Mouse (Mus musculus) CD4-positive, CD25-positive, alpha-beta regulatory T cell, adult 9 weeks (primary cell): ENCODE measurements around the gene Bean1. TPM values are rescaled to one million over a fixed set of nuclear protein-coding genes. Genes with fewer than 3 reads are reported as not detected.

Source experiments
- polyA plus RNA-seq: library from polyadenylated mRNA; unstranded; fragments of 100-300 nt; shearing (Covaris generic); gene quantifications from one replicate; pipeline ENCODE4 v1.2.1, GENCODE M21; 2017

Gene Bean1
- polyA plus RNA-seq, result not detected

GRCm38 (mm10) chr8:104170118-104171049 is at the start of gene Bean1:
Gene Bean1, plus strand, starts transcription at chr8:104170442.

GRCm38 (mm10) chr8:104248276-104248675 is 78.0 kb downstream of the Bean1 start, which contains the start of gene Tk2:
Gene Tk2, minus strand, starts transcription at chr8:104248558.

GRCm38 (mm10) chr8:104250439-104251367 is 80.5 kb downstream of the Bean1 start, which contains the start of gene Cklf:
Gene Cklf, plus strand, starts transcription at chr8:104250861.

Other genes with a start within 250 kb of the Bean1 start
- gene Cdh5, start 68.8 kb upstream of the Bean1 start, polyA plus RNA-seq, result not detected
- 74.6 TPM for gene Tk2, start 78.1 kb downstream of the Bean1 start, polyA plus RNA-seq
- gene Cklf, start 80.4 kb downstream of the Bean1 start, polyA plus RNA-seq, result 138 TPM
- gene Cmtm2a, start 122.7 kb downstream of the Bean1 start, polyA plus RNA-seq, result not detected
- gene Gm45711, start 139.6 kb downstream of the Bean1 start, polyA plus RNA-seq, result not detected
- gene Cmtm1, start 139.7 kb downstream of the Bean1 start, polyA plus RNA-seq, result not detected
- gene Gm11020, start 151.1 kb downstream of the Bean1 start, polyA plus RNA-seq, result not detected
- gene Cmtm2b, start 151.8 kb downstream of the Bean1 start, polyA plus RNA-seq, result not detected
- gene Cmtm3, start 169.0 kb downstream of the Bean1 start, polyA plus RNA-seq, result 29.7 TPM
- 0.09 TPM for gene Cmtm4, start 225.4 kb downstream of the Bean1 start, polyA plus RNA-seq